Mouse (Mus musculus) C2C12 (cell line): Measurements from ENCODE around the gene Gsc.

ENCODE experiments used
- CEBPB ChIP-seq: IDR thresholded peaks from one replicate; pipeline ENCODE4 v1.6.1; 2011; ENCODE audit warnings: low read depth, mild to moderate bottlenecking, control low read depth, moderate library complexity
- CTCF ChIP-seq: IDR thresholded peaks from one replicate; pipeline ENCODE4 v1.5.1; 2011; ENCODE audit not compliant: control insufficient read depth, insufficient read depth, insufficient read length
- MAX ChIP-seq: IDR thresholded peaks from one replicate; pipeline ENCODE4 v1.6.1; 2011; ENCODE audit warnings: mild to moderate bottlenecking, control low read depth
- MYOD1 ChIP-seq: IDR thresholded peaks from one replicate; pipeline ENCODE4 v1.6.1; 2011; ENCODE audit warnings: low read depth; ENCODE audit not compliant: control insufficient read depth, insufficient read length
- MYOG ChIP-seq: IDR thresholded peaks from one replicate; pipeline ENCODE4 v1.6.1; 2011; ENCODE audit not compliant: control insufficient read depth, insufficient read length; ENCODE audit errors: extremely low read depth
- USF1 ChIP-seq: IDR thresholded peaks from one replicate; pipeline ENCODE4 v1.6.1; 2011; ENCODE audit warnings: low read depth, mild to moderate bottlenecking, control low read depth, moderate library complexity

DNA sequence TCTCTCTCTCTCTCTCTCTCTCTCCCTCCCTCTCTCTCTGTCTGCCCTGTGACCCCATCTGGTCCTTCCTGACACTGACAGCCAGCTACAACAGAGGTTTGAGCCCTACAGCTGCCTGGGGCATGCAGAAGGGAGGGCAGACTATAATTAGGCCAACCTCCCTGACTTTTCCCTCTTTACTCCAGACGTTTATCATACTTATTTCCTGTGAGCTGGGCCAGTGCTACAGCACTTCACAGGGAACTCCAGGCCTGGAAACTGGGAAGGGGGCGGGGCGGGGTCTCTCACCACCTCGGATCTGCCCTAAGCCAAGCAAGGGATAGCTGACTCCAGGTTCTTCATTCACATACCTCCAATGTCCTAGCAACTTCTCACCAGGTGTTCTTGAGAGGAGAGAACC is 4.3 kb downstream of the Gsc start:
- TF ChIP-seq CTCF (no peak), USF1 (no peak), MAX (no peak), CEBPB (no peak), MYOG (no peak), MYOD1 (no peak)
